Mouse (Mus musculus) C2C12 (cell line): ENCODE results near the gene Pcsk5. TPM values are rescaled to one million over a fixed set of nuclear protein-coding genes. Genes with fewer than 3 reads are reported as not detected.

Experiments
- H3K27me3 ChIP-seq: one replicate; pipeline ENCODE4 v1.6.1; 2011; ENCODE audit not compliant: control insufficient read depth, insufficient read depth, insufficient read length
- H3K36me3 ChIP-seq: one replicate; pipeline ENCODE4 v1.6.1; 2011; ENCODE audit not compliant: control insufficient read depth, insufficient read depth
- H3K4me3 ChIP-seq: one replicate; pipeline ENCODE4 v1.5.1; 2011; ENCODE audit warnings: mild to moderate bottlenecking, control low read depth; ENCODE audit not compliant: poor library complexity, insufficient read depth, severe bottlenecking
- H3K79me2 ChIP-seq: one replicate; pipeline ENCODE4 v1.6.1; 2011; ENCODE audit not compliant: control insufficient read depth, insufficient read depth
- H3K79me3 ChIP-seq: one replicate; pipeline ENCODE4 v1.6.1; 2011; ENCODE audit warnings: low read depth, control low read depth
- H3ac ChIP-seq: one replicate; pipeline ENCODE3; 2011; ENCODE audit warnings: low read depth; ENCODE audit not compliant: control insufficient read depth, insufficient read length
- CEBPB ChIP-seq: IDR thresholded peaks from one replicate; pipeline ENCODE4 v1.6.1; 2011; ENCODE audit warnings: low read depth, mild to moderate bottlenecking, control low read depth, moderate library complexity
- CTCF ChIP-seq: IDR thresholded peaks from one replicate; pipeline ENCODE4 v1.5.1; 2011; ENCODE audit not compliant: control insufficient read depth, insufficient read depth, insufficient read length
- FOSL1 ChIP-seq: IDR thresholded peaks from one replicate; pipeline ENCODE4 v1.8.0; 2011; ENCODE audit warnings: mild to moderate bottlenecking, low read length; ENCODE audit not compliant: poor library complexity, insufficient read depth, severe bottlenecking
- MAX ChIP-seq: IDR thresholded peaks from one replicate; pipeline ENCODE4 v1.6.1; 2011; ENCODE audit warnings: mild to moderate bottlenecking, control low read depth
- MYOD1 ChIP-seq: IDR thresholded peaks from one replicate; pipeline ENCODE4 v1.6.1; 2011; ENCODE audit warnings: low read depth; ENCODE audit not compliant: control insufficient read depth, insufficient read length
- MYOG ChIP-seq: IDR thresholded peaks from one replicate; pipeline ENCODE4 v1.6.1; 2011; ENCODE audit not compliant: control insufficient read depth, insufficient read length; ENCODE audit errors: extremely low read depth
- USF1 ChIP-seq: IDR thresholded peaks from one replicate; pipeline ENCODE4 v1.6.1; 2011; ENCODE audit warnings: low read depth, mild to moderate bottlenecking, control low read depth, moderate library complexity
- polyA plus RNA-seq: library from polyadenylated mRNA; unstranded; fragments of >200 nt; fragmentation: generic; extraction: Trizol; gene quantifications from one replicate; pipeline ENCODE4 v1.2.1, GENCODE M21; 2012; ENCODE audit warnings: missing spikeins

The Pcsk5 gene
- polyA plus RNA-seq, 1 experiment: not detected

DNA sequence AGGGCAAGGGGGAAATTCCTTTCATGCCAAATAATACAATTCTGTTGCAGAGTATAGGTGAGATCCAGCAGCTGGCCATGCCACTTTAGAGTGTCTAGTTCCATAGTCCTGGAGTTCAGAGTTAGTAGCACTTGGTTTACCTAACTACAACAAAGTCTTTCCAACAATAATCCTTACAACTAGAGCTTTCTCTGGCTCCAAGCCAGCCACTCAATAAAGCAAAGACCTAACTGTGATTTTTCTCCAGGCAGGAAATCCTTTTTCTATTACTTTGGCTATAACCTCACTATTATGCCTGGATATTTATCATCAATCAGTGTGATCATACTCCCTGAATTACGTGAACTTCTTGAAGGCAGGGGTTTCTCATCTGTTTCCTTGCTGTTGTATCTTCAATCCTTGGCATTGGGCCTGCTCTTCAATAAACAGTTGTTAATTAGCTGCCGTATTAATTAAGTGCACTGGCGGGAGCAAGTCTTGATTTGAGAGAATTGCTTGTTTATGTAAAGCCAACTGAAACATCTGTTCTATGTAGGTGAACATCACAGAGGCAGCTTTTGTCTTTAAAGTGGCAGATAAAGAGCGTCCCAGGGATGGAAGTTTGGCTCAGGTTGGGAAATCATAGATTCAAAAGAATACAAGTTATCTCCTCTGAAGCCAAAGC, 23.1 kb upstream of the Pcsk5 start:
- no peaks in the 10 kb centered on the region for H3K79me3 ChIP-seq
- H3K36me3 ChIP-seq: no peaks in the 10 kb centered on the region
- no peaks in the 10 kb centered on the region for H3K27me3 ChIP-seq
- no peak overlapping the region for H3ac ChIP-seq
- no peak for TF ChIP-seq MYOG
- no peak for TF ChIP-seq FOSL1
- no peak overlapping the region for H3K4me3 ChIP-seq
- no peaks in the 10 kb centered on the region for H3K79me2 ChIP-seq

DNA sequence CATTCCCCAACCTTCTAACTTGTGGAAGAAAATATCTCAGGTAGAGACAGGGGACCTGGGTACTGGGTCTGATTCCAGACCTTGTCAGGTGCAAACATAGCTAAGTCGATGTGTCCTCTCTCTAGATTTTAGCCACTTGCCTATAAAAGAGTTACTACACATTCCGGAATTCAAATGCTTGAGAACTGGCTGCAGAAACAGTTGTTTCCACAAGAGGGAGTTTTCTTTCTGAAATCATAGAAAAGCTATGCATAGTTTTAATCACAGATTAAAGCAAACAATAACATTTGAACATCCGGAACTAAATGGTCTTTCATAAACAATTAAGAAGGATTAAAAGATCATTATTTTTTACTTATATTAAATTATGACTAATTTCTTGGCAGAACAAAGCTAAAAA, 19.3 kb upstream of the Pcsk5 start:
- Histone ChIP-seq H3ac (no peak overlapping the region), H3K36me3 (no peaks in the 10 kb centered on the region), H3K79me2 (no peaks in the 10 kb centered on the region), H3K27me3 (no peaks in the 10 kb centered on the region), H3K4me3 (no peak overlapping the region), H3K79me3 (no peaks in the 10 kb centered on the region)
- no peak for TF ChIP-seq MYOG
- TF ChIP-seq MYOD1: no peak
- no peak for TF ChIP-seq MAX
- no peak for TF ChIP-seq FOSL1
- TF ChIP-seq CEBPB: no peak
- TF ChIP-seq CTCF: no peak
- no peak for TF ChIP-seq USF1

DNA sequence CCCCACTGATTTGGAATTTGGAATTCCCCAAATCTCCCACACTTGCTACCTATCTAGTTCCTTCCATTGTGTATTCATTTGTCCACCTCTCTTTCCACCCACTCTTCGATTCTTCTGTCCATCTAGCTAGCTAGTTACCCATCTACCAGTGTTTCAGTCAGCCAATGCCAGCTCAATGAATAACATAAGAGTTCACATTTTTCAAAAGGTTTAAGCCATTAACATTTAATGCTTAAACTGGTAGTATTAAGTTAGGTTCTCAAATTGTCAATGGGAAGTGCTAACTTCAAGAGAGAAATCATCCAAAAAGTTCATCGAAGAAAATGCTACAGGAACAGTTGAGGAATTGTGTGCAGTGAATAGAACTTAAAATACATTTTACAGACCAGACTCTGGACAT, 11.0 kb upstream of the Pcsk5 start:
- Histone ChIP-seq H3K27me3 (no peaks in the 10 kb centered on the region), H3K79me3 (no peaks in the 10 kb centered on the region), H3ac (no peak overlapping the region), H3K79me2 (no peaks in the 10 kb centered on the region), H3K36me3 (no peaks in the 10 kb centered on the region), H3K4me3 (no peak overlapping the region)
- TF ChIP-seq CTCF (no peak), MYOG (no peak), CEBPB (no peak), FOSL1 (no peak), USF1 (no peak), MAX (no peak), MYOD1 (no peak)

DNA sequence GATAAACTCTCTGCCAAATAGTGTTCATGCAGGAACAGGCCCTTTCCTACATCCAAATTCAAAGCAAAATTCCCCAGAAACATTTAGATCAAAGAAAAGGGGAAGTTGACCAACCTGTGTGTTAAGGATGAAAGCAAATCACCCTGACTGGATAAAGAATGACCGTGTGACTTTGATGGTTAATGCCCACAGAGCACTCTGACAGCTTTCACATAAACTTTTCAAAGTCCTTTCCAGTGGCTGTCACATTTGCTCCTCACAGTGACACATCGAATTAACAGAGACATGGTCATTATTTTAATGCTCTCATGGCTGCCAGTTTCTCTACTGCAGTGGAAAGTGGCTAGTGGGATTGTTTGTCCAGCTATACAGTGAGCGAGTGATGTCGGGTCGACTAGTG, 8.5 kb upstream of the Pcsk5 start:
- H3K36me3 ChIP-seq: no peaks in the 10 kb centered on the region
- TF ChIP-seq CEBPB: no peak
- TF ChIP-seq FOSL1: no peak
- no peak for TF ChIP-seq MYOD1
- no peak for TF ChIP-seq USF1
- no peak for TF ChIP-seq MAX
- TF ChIP-seq MYOG: no peak
- no peak for TF ChIP-seq CTCF
- H3K79me3 ChIP-seq: no peaks in the 10 kb centered on the region
- no peak overlapping the region for H3ac ChIP-seq
- no peaks in the 10 kb centered on the region for H3K79me2 ChIP-seq
- no peaks in the 10 kb centered on the region for H3K27me3 ChIP-seq
- no peak overlapping the region for H3K4me3 ChIP-seq

DNA sequence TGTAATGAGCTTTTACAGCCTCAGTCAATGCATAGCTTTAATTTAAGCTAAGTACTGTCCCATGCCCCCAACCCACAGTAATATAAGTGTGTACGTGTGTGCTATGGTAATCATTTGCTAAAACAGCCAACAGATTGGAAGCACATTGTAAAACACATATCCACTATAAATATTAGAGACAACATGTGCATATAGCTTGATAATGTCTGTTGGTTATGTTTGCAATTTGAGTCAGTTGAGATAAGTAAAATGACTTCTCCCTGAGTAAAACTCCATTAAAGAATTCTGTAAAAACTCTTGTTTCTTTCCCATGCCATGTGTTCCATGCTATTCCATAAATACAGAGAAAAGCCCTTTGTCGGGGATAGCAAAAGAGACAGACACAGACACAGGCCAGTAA, 4.2 kb upstream of the Pcsk5 start:
- Histone ChIP-seq H3K27me3 (no peaks in the 10 kb centered on the region), H3K79me2 (no peaks in the 10 kb centered on the region), H3K79me3 (no peaks in the 10 kb centered on the region), H3ac (no peak overlapping the region), H3K36me3 (no peaks in the 10 kb centered on the region), H3K4me3 (no peak overlapping the region)
- TF ChIP-seq CEBPB: no peak
- no peak for TF ChIP-seq MYOG
- TF ChIP-seq USF1: no peak
- no peak for TF ChIP-seq MYOD1
- no peak for TF ChIP-seq MAX
- TF ChIP-seq CTCF: no peak
- no peak for TF ChIP-seq FOSL1

DNA sequence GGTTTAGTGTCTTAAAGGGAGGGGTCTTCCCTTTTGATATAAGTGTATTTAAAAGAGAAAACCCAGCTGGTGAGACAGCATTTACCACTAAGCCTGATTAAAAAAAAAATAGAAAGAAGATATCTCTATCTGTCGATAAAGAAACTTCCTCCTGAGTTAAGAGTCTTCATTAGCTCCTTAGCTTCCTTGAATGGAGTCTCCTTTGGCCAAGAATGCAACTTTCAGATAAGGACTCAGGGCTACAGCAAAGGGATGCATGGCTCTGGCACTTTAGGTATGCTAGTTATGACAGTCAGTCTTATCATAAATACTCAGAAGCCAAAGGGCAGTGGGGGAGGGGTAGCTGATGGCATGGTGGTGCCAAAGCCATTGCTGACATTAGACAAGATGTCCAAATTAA, 2.4 kb upstream of the Pcsk5 start:
- Histone ChIP-seq H3ac (no peak overlapping the region), H3K27me3 (no peaks in the 10 kb centered on the region), H3K79me3 (no peaks in the 10 kb centered on the region), H3K4me3 (no peak overlapping the region), H3K79me2 (no peaks in the 10 kb centered on the region), H3K36me3 (no peaks in the 10 kb centered on the region)
- no peak for TF ChIP-seq MYOD1
- TF ChIP-seq CEBPB: no peak
- no peak for TF ChIP-seq FOSL1
- no peak for TF ChIP-seq MAX
- no peak for TF ChIP-seq USF1
- TF ChIP-seq MYOG: no peak
- no peak for TF ChIP-seq CTCF
